Mouse (Mus musculus): ENCODE results near the gene Med6.

The Med6 gene

DNA sequence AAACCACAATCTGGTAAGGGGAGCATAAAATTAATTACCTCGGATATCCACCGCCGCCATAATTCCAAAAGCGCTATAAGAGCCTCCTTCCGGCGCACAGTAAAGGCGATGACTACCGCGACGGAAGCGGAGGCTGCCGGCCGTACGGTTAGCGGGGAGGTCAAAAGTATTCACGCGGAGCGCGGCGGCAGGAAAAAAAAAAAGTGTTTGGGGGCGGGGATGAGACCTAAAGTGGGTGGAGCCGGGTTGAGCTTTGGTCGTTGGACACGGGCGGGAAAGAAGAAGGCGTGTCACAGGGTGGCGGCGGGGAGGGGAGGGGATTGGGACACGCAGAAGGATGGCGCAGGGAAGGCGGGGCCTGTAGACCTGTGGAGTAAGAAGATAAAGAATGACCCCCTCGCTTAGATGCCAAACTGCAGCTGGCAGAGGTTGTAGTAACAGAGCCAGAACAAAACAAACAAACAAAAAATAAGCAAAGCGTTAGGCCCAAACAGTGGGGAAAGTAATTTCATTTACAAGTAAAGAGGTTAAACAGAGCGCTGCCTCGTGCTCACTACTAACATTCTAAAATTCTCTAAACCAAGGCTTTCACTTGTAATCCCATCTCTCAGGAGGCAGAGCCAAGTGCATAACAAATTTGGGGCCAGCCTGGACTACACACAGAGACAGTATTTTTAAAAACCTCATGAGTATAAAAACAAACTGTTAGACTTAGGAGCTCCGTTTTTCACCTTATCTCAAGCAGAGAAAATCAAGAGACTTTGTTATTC is at the start of gene Med6:
Gene Med6 (minus strand): TSS at position 107 of the 770 bp plus-strand sequence.
- peak; percentile 87 to 89 for DNase-seq (ENCODE audit: low spot score in 2 of 2)

GRCm38 (mm10) chr12:81642361-81643082 is 47.7 kb upstream of the Med6 start:
- no peak for DNase-seq (ENCODE audit: low spot score in 2 of 2)

DNA sequence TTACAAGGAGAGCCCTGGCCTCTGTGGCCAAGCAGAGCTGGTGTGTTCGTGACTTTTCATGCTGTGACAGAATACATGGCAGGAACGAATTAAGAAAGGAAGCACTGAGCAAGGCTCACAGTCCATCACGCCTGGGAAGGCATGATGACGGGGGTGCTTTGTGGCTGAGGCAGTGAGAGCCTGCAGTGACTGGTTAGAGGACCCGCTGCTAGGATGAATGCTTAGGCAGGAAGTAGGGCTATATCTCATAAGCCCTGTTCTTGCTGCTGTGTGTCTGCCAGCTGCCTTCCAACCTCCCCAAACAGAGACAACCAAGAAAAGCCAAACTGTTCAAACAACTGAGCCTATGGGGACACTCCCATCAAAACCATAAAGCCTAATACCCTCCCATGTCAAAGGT is 45.8 kb upstream of the Med6 start:
- no peak for DNase-seq (ENCODE audit: low spot score in 2 of 2)

DNA sequence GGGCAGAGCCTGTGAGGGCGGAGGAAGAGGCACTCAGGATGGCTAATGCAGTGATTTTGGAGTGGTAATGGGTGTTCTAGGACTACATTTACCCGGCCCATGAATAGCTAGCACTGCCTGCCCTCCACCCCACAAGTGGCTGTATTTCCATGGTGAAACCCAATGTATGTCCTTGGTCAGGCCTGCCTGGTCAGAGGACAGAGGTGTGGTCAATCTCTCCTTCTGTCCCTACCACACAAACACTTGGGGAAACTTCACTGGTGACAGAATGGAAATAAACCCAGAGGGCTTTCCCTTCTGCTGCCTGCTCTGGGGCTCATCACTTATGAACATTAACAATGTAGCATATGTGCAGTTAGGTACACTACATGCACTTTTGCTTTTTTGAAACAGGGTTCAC is 38.4 kb upstream of the Med6 start:
- DNase-seq (ENCODE audit: low spot score in 2 of 2): no peak

GRCm38 (mm10) chr12:81631661-81632401 is 37.0 kb upstream of the Med6 start:
- peak in 1 of 2 experiments; percentile 49 for DNase-seq (ENCODE audit: low spot score in 2 of 2)

DNA sequence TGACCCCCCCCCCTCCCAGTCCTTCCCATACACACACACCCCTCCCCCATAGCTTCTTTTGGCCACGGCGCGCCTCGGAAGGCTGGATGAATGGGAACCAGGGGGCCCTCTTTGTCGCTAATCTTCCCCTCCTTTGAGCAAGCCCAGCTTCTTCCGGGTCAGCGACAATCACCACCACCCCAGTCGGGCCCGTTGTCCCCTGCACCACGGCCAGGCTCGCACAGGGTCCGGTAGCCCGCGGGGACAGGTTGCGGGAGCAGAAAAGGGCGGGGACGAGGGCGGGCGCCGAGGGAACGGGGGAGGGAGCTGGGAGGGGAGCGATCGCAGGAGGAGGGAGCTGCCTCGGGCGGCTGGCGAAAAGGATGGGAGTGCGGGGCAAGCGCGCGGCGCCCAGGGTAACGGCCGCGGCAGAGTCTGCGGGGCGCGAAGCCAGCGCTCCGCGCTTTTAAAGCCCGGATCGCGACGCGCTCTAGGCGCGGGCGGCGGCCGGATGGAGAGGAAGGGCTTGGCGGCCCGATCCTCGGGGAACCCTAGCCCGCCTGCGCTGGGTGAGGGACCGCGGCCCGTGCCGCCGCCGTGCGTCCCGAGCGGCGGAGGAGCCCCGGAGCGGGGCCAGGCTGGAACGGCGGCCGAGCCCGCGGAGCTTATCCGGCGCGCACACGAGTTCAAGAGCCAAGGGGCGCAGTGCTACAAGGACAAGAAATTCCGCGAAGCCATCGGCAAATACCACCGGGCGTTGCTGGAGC is 36.3 kb upstream of the Med6 start, which contains the start of gene Ttc9:
Gene Ttc9 (plus strand): TSS at position 335 of the 746 bp plus-strand sequence.
- peak; percentile 35 to 67 for DNase-seq (ENCODE audit: low spot score in 2 of 2)

GRCm38 (mm10) chr12:81630520-81630914 is 35.7 kb upstream of the Med6 start:
- peak; percentile 61 to 63 for DNase-seq (ENCODE audit: low spot score in 2 of 2)

- no peak for DNase-seq (ENCODE audit: low spot score in 2 of 2)
These were observed 33.3 kb upstream of the Med6 start for GRCm38 (mm10) chr12:81628091-81628490.

GRCm38 (mm10) chr12:81627426-81627825 is 32.6 kb upstream of the Med6 start:
- no peak for DNase-seq (ENCODE audit: low spot score in 2 of 2)

DNA sequence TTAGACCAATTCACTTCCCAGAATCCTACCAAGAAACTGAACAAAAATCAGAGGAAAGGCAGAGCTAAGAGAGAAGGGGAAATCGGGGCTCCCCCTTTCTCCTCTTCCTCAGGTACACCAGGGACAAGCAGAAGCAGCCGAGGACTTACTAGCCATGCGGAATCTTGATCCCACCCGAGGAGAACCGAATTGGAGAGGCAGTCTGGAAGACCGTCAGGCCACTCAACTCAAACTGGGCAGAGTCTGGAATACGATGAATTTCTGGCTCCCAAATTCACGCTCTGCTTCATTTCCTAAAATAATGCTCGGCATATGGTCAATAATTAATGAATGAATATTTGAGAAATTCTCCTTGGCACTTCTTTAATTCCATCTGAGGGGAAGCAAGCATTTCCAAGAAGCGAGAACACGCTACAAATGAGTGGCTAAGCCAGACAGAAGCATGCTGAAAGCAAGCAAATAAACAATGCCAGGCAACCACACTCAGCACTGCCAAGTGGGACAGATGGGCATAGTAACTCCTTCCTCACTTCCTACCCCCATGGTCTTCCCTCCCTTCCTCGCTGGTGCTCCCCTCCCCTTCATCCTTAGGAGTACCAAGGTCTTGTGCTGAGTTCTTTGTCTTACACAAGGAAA is 31.5 kb upstream of the Med6 start:
- no peak for DNase-seq (ENCODE audit: low spot score in 2 of 2)

GRCm38 (mm10) chr12:81623377-81623776 is 28.6 kb upstream of the Med6 start:
- DNase-seq (ENCODE audit: low spot score in 2 of 2): no peak

- DNase-seq (ENCODE audit: low spot score in 2 of 2): peak; percentile 37 to 74
These were observed 24.5 kb upstream of the Med6 start for GRCm38 (mm10) chr12:81619302-81619701.

GRCm38 (mm10) chr12:81616980-81617379 is 22.2 kb upstream of the Med6 start:
- peak; percentile 9 to 22 for DNase-seq (ENCODE audit: low spot score in 2 of 2)

DNA sequence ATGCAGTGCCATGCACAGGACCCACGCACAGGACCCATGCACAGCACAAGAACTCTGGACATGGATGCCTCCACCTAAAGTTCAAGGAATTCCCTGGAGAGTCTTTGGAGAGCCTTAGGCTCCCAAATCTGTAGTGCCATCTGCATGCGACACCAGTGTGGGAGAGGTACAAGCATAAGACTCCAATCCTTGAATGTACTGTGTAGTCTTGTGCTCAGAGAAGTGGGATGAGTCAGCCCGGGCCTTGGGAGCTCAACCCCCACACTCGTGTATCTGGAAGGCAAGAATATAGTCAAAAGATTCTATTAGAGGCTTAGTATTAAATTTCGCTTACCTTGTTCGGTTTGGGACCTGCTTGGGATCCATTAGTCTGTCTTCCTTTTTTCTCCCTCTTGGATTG is 21.0 kb upstream of the Med6 start:
- no peak for DNase-seq (ENCODE audit: low spot score in 2 of 2)

DNA sequence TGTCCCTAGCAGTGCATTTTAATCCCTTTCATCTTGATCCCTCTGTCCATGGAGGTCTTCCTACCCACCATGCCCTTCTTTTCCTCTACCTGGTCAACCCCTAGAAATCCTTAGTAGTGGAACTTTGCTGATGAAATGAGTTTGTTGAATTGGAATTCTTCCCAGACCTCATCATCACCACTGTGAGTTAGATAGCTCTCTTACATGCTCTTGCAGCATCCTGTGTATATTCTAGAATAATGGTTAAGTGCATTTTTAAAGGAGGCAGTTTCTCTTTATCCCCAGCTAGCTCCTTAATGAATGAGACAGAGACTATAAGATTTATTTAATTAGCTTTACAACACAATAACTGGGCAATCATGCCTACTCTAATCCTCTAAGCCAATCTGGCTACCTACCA is 14.6 kb upstream of the Med6 start:
- DNase-seq (ENCODE audit: low spot score in 2 of 2): no peak

GRCm38 (mm10) chr12:81604995-81605784 is 10.4 kb upstream of the Med6 start:
- DNase-seq (ENCODE audit: low spot score in 2 of 2): no peak

- no peak for DNase-seq (ENCODE audit: low spot score in 2 of 2)
These were observed 1.9 kb upstream of the Med6 start for GRCm38 (mm10) chr12:81596547-81597262.

- no peak for DNase-seq (ENCODE audit: low spot score in 2 of 2)
These were observed 26.4 kb downstream of the Med6 start, which contains the start of gene Adam21 for GRCm38 (mm10) chr12:81568374-81568773. TSS of gene Adam21 (minus strand) at chr12:81568474.

- DNase-seq (ENCODE audit: low spot score in 2 of 2): no peak
These were observed 26.9 kb downstream of the Med6 start for GRCm38 (mm10) chr12:81567931-81568330.

DNA sequence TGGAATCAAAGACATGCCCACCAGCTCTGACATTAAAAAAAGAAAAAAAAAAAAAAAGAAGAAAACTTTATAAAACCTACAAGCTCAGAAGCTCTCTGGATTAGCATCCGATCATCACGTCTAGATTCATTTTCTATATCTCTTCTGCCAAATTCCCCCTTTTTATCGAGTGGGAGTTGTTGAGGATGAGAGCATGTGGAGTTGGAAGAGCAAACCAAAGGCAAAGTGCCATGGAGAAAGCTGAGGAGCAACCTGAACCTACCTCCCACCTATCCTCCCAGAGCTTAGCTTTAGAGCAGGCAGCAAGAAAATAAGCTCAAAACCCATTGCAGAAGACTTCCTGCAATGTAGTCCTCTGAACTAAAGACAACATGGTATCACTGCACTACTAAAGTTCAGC is 30.6 kb downstream of the Med6 start:
- no peak for DNase-seq (ENCODE audit: low spot score in 2 of 2)
